Mouse (Mus musculus) heart, adult 18-20 months (tissue): Measurements from ENCODE around the gene Alyref. TPM values are rescaled to one million over a fixed set of nuclear protein-coding genes. Genes with fewer than 3 reads are reported as not detected.
"Not testable (repeated sequence)": the region's sequence is repeated elsewhere in the genome, so short reads cannot be mapped to it uniquely, and the experiment has no call there.

Experiments
- DNase-seq, 2 experiments: peaks; one replicate each; pipeline ENCODE4 v3.0.0; 2021 to 2022; ENCODE audit warnings: mixed read lengths in 1 of 2
- total RNA-seq, 2 experiments: library from RNA; stranded (reverse); gene quantifications; 2 replicates each; pipeline ENCODE4 v1.2.3; 2021

Alyref gene
- total RNA-seq, 2 experiments from 2014 or later: 44.1 to 46.9 TPM

DNA sequence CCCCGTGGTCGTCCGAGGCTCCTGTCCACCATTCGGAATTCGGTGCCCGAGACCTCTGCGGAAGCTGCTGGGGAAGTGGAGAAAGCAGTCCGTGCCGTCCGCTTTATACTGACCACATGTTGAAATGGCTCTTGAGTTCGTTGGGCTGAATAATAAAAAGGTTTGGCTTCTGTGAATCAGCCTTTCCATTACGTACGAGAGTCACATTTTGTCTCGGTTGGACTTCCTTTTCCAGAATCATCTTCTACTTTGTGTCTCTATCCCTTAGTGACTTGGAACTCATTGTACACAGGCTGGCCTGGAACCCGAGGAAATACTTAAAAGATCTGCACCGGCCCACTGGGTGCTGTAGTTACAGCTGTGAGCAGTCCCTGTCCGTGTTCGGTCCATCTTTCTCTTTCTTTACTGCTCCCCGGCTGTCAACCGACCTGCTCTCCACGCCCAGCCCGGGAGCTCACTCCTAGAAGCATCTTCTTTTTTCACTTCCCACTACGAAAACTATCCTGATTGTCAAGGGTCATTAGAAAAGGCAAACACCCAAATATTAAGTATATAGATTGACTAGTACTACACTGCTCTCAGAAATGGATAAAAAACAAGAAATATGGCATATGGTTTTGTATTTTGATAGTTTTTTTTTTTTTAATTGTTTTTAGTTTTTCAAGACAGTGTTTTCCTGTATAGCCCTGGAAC is 24.4 kb downstream of the Alyref start:
- DNase-seq: no peak

DNA sequence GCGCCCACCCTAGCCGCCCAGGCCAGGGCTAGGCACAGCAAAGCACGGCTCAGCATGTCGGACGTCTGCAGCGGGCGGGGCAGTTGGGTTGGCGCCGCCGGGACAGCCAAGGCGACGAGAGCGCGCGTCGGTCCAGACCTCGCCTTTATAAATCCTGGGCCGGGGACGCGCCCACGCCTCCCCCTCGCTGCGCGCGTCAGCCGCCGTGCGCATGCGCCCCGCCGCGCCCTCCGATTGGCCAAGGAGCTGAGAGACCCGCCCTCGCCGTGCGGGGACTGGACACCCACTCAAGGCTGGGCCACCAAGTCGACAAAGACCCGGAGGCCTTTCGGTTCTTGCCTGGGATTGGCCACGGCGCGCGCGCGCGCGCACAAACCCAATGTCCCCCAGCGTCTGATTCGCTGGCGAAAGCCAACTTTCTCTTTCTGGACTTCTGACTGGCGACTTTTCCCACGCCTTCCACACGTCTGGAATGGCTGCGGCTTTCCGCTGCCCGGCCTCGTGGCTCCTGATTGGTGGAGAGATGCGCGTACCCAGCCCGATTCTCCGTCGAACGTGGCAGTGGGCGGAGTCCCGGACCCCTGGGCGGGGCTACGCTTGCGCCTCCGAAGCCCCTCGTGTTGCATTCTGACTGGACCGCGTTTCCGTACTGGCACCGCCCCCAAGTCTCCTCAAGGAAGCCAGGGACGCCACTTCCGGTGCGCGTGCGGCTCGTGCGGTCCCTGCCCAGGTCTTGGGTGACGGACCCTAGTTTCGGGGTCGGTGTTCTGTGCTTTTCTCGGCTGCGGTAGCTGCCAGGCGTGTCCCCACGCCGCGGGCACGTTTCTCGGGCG is 25.2 kb downstream of the Alyref start, which contains the start of gene P4hb:
Gene P4hb (minus strand): TSS at position 502 of the 833 bp plus-strand sequence.
- DNase-seq: peak; percentile 99 to 100

DNA sequence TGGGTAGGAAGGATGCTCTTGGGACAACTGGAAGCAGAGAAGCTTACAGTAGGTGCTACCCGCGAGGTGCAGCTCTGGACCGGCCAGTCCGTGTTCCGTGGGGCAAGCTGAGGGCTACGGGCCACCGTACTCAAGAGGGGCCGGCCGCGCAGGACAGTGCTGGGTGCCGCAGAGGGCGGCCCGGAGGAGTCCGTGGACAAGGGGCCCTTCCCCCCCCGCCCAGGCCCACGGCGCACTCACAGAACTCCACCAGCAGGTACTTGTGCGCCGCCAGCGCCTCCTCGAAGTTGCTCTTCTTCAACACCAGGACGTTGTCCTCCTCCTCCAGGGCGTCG is 25.8 kb downstream of the Alyref start:
- no peak for DNase-seq

DNA sequence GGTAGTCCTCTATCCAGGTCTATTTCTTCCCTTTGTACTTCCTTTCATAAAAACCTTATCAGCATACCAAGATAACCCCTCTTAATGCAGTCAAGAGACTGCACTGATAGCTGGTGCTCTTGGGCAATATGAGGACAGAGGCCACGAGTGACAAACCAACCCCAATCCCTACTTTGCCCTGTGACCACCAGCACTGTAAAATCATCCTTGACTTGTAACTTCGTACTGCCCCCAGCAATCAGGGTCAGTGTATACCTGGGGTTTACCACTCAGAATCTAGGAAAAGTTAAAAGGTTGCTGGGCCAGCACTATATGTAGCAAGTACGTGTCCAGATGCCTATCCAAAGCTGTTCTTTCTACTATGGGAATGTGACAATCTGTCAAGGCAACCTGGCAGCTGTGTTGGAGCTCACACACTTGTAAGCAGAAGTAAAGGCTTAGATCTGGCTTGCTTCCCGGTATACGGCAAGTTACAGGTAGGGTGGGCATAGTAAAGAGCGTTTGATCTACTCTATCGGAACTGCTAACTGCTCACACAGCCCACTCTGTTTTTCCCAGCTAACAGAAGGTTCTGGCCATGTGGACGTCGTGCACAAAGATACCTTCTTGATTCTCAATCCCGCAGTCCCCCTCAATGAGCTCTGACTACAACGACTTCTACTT is 26.3 kb downstream of the Alyref start:
- no peak for DNase-seq

DNA sequence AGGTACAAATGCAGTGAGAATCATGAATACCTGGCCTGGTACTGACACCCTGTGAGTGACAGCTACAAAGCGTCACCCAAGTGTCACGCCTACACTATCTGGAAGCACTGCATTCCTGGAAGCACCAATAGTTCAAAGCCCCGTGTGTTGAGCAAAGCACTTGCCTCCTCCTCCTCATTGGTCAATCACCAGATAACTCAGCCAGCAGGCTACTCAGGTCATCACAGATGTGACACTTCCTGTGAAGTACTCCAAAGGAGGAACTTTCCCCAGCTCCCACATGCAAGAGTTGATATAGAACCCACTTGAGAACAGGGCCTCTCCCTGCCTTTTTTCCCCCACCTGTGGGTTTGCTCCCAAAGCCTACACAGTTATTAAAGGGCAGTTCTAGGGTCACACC is 27.0 kb downstream of the Alyref start:
- no peak for DNase-seq

DNA sequence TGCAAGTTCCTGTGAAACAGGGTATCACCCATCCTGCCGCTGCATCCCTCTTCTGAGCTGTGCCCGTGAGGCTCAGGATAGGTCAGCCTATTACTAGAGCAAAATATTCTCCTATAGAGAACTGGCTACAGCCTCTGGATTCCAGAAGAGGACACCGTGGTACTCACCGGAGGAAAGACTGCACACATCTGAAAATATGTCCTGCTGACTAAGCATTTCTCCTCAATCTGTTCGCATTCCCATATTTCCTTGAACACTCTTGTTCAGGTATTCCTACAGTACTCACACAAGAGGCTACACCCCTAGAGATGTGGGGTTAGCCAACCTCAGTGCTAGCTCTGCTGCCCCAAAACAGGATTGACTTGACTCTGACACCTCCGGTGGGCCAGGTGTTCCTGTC is 29.8 kb downstream of the Alyref start:
- no peak for DNase-seq

DNA sequence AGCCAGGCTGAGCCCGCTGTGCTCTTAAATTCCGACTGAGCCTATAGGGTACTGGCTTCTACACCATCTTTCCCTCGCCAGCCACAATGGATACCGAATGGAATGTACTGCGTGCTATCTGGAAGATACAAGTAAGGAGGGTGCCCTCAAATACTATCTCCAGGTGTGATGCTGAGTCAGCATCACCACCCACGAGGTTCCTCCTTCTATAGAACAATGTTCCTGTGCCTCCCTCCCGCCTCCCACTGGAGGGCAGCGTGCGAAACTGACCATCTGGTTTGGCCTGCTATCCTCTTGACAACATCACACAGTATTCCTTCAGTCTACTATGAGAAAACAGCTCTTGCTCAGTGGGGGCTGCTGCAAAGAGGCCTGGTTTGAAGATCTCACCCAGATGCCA is 33.1 kb downstream of the Alyref start:
- DNase-seq: no peak

DNA sequence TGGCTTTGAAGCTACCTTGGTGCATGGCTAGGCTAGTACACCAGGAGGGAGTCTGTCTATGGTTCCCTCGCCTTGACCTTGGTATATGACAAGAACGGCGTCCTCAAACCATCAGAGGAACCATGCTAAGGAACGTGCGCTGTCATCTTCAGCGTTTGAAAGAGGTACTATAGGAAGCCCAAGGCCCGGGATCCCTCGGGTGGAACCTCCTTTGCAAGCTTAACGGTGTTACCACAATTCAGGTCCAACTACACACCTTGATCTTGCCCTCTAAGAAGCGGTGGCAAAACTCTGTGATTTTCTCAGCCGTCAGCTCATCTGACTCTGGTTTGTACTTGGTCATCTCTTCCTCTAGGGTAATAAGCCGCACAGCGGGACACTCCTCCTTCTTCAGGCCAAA is 35.2 kb downstream of the Alyref start:
- no peak for DNase-seq

DNA sequence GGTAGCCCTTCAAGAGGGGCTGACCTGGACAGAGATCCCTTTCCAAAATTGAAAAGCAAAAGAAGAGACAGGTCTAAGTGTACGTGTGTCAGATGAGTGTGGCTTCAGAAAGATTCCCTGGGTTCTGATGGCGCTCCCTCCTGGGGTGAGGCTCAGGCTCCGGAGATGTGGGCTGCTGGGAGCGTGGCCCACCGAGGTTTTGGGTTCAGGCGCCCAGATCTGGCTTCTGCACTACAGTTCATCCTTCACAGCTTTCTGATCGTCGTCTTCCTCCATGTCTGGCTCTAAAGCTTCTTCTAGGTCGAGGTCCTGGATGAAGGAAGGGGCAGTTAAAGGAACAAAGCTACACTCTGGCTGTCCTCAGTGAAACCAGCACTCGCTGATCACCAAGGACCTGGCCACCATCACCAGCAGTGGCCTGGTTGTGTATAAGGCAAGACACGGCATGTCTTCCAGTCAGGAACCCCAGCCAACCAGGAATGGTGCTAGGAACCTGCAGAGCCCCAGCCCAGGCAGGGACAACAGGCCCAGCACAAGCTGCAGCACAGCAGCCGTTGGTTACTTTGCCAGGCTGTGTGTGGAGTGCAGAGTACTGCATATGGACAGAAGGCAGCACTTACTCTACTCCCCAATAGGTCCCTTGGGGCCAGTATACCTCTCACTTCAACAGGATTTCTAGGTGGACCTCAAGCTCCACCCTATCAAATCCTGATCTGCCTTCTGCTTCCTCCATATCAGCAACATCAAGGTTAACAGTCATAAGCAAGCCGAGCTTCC is 37.0 kb downstream of the Alyref start:
- no peak for DNase-seq

DNA sequence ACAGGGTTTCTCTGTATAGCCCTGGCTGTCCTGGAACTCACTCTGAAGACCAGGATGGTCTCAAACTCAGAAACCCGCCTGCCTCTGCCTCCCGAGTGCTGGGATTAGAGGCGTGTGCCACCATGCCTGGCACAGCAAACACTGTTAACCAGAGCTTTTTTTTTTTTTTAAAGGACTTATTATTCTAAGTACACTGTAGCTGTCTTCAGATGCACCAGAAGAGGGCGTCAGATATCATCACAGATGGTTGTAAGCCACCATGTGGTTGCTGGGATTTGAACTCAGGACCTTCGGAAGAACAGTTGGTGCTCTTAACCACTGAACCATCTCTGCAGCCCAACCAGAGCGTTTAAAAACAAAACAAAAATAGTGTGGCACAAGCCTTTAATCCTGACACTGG is 39.3 kb downstream of the Alyref start:
- not testable (repeated sequence) for DNase-seq

DNA sequence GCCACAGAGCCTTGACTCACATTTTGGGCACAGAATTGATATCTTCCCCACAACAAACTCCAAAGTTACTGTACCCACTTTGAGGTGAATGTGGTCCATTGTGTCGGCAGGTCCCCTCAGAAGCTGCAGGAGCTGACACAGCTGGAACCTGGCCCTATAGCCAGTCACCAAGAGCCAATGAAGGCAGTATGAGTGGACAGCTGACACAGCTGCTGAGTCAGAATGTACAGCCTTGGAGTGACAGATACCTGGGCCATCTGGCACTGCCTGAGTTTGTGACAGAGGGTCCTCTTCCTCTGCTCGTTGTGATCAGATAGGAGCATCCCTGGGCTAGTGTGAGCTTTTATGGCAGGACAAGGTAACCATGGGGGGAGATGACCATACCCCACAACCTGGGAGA is 42.9 kb downstream of the Alyref start:
- DNase-seq: no peak

DNA sequence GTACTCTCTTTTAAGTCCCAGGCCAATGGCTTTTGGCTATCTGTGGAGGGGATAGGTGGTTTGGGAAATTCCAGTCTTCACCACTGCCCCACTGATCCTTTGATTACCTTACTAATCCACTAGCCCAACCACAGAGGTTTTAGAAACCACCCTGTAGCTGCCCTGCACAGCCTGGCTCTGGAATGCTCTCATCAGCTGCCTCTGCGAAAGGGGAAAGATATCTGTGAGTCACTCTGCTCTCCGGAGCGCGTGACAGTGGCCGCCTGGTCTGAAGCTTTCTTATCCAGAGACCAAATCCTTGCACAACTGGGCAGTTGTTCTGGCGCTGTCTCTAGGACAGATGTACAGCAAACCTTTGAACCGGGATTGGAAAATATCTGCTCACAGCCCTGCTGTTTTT is 43.3 kb downstream of the Alyref start:
- peak; percentile 64 to 68 for DNase-seq

DNA sequence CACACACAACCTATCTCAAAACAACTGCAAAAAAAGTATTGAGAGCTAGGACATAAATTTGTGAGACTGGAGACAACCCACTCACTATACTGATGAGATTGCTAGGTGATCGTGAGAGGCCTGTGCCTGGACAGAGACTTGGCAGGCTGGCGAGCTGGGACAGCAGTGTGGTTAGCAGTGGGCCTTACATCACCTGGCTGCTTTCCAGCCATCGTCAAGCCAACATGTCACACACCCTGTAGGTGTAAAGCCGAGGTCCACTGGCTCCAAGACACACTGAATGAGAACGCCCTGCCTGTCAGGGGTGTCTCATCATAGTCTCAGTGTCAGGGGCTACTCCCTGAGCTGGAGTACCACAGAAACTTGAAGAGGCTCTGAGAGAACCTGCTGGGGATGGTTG is 45.4 kb downstream of the Alyref start:
- no peak for DNase-seq

DNA sequence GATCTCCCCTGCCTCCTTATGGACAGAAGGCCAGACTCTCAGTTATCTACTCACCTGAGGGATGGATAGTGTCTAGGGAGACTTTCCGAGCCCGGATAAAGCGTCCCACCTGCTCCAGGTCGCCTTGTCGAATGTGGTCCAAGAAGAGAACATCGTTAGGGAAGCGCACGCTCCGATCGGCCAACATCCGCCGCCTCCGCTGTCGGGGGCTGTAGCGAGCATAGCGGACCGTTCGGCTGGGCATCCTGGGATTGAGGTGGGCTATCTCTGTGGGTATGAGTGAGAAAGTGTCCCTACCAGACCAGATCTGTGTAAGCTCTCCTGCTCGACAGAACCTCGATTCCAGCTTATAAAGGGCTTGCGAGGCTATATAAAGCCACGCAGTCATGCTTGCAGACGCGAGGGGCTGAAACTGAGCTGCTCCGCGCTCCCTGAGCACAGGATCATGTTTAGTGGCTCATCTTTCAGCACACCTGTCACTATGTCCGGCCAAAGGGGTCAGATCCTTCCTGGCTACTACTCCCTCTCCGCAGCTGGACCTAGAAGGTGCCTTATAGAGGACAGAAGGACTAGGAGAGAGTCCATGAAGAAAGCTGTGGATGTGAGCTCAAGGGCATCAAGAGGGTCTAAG is 47.2 kb downstream of the Alyref start, which contains the start of gene Ppp1r27:
Gene Ppp1r27 (minus strand): TSS at position 323 of the 631 bp plus-strand sequence.
- no peak for DNase-seq

DNA sequence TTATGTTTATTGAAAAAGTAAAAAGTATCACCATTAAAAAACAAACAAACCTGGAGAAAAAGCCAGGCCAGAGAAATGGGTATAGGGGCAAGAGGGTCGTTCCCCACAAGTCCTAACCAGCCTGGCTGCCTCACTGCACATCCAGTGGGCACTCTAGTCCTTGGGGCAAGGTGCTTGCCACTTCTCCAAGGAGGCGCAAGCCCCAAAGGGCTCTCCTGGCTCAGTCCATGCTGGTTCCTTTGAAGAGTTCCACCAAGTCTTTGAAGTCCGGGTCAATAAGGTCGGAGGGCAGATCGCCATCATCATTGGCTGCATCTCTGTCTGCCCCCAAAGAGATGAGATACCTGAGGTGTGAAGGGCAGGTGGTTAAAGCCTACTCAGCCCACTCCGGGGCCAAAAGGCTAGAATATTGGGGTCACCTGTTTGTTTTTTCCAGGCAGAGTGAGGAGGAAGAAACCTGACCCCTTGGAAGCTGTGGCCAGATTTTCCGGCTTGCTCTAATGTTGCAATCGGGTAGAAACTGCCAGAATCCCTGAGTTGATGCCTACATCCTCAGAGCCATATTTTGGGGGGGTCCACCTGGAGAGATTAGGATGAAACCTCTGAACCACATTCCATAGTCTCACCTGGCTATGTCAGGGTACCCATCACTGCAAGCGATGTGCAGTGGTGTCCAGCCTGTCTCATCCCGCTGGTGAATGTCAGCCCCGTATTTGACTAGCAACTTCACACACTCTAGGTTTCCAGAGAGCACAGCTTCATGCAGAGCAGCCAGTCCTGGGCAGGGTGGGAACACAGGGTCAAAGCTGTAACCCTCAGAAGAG is 48.0 kb downstream of the Alyref start:
- DNase-seq: peak in 1 of 2 experiments; percentile 36

DNA sequence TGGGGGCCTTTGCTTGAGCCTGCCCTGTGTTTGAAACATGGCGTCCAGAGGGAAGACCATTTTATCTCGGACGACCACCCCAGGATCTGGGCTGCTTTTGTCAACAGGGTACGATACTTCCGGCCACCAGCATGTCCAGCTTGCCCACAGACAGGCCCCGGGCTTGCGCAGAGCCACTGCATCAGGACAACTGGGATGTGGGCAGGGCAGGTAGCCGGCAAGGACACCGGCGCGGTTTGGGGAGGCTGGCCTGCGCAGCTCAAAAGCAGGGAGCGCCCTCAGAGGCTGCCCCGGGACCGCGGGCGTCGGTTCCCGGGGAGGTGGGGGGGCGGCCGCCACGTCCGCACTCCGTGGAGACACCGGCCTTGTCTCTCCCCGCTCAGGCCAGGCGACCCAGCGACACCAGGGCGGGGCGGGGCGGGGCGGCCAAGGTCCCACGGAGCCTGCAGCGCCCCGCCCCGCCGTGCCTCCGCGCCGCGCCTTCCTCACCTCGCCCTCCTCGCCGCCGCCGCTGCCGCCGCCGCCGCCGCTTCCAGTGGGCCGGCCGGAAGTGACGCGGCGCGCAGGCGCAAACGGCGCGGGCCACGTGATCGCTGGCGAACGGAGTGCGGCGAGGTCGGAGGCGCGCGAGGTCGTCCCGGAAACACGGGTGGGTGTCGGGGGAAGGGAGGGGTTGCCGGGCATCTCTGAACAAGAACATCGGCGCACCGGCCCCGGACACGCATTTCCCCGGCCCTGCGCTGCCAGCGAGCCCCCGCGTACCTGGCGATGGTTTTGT is 48.8 kb downstream of the Alyref start, which contains the start of gene Mcrip1:
Gene Mcrip1 (minus strand): TSS at position 560 of the 778 bp plus-strand sequence.
- peak; percentile 95 to 96 for DNase-seq

DNA sequence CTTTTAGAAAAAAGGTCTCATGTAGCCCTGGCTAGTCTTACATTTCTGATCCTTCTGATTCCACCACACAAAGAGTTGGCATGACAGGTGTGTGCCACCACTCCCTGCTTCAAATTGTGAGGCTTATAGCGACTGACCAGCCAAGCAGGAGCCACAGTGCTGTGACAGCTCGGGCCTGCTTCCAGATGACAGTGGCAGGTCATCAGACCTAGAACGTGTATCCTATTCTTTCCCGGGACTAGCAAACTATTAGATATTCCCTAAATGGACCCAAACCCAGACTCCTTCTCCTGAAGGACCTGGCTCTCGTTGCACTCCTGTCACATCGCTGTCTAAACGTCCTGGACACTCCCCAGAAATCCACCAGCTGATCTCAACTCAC is 49.4 kb downstream of the Alyref start:
- no peak for DNase-seq

DNA sequence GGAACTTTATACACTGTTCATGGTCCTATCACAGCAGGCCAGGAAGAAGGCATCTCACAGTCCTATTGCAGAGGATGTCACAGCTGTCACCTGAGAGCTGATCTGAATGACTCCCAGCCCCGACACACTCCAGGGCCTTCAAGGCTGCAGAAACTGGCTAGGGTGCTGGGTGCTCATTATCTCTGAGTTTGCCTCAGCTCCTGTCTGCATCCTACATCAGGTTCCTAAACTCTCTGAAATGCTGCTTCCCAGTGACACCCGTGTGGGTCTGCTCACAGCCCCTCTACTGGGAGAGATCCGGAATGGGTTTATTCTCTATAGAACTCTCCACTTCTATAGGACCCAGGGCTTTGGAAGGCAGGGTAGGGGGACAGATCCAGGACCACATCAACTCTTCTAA is 50.0 kb downstream of the Alyref start:
- no peak for DNase-seq

DNA sequence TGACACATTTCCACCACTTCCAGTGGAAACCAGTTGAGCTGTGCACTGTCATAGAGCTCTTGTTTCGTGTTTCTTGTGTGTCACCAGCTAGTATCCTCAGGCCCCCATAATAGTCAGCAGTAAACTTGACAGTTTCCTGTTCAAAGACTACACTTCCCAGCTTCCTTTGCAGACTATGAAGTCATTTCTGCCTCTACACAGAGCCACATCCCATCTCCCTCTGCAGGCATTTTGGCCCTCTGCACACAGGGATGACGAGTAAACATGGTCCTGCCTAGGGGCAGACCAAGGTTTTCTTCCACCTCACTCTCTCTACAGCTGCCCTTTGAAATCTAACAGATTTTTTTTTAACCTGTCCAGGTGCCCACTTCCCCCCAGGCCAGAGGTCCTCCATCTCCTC is 50.7 kb downstream of the Alyref start:
- DNase-seq: no peak

DNA sequence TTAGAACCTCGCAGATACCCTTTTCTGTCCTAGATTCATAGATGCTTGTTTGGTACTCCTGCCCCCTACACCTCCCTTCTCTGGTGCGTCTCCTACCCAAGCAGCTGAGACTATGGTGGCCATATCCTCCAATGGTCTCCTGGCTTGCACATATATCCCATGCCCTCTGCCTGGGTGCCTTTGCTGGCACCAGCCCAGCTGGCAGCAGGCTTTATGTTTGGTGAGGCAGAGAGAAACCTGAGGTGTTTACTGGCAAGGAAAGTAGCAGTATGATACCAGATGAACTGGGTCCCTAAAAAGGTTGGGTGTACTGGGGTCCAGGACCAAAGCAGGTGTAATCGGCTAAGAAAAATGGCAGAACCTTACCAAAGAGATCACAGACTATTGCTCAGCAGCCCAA is 52.2 kb downstream of the Alyref start:
- no peak for DNase-seq
